Mouse (Mus musculus) MEL (cell line): Measurements from ENCODE around the gene Lipc. TPM values are rescaled to one million over a fixed set of nuclear protein-coding genes. Genes with fewer than 3 reads are reported as not detected.

Experiments used
- DNase-seq: peaks from one replicate; pipeline ENCODE4 v3.0.0; 2011; ENCODE audit warnings: low read depth, low spot score
- H3K27ac ChIP-seq: 2 replicates; pipeline ENCODE4 v1.5.1; 2012; ENCODE audit warnings: low read depth, mild to moderate bottlenecking, control low read depth, low read length, moderate library complexity; ENCODE audit not compliant: control insufficient read depth
- H3K27me3 ChIP-seq, 2 experiments: fragments of 150-350 bp in 1 of 2; sonication (generic) in 1 of 2; 2 replicates each; pipeline ENCODE4 v1.6.1; 2012; ENCODE audit warnings: low read length in 2 of 2, mild to moderate bottlenecking in 2 of 2, improper control_type of control experiment in 1 of 2, moderate library complexity in 1 of 2; ENCODE audit not compliant: insufficient read depth in 2 of 2, control insufficient read depth in 1 of 2
- H3K36me3 ChIP-seq, 2 experiments: 2 replicates each; pipeline ENCODE4 v1.6.1; 2012 to 2014; ENCODE audit warnings: low read length in 2 of 2, improper control_type of control experiment in 1 of 2, inconsistent platforms in 1 of 2, mild to moderate bottlenecking in 1 of 2; ENCODE audit not compliant: insufficient read depth in 2 of 2, control insufficient read depth in 1 of 2
- H3K4me1 ChIP-seq, 2 experiments: fragments of 150-350 bp in 1 of 2; sonication (generic) in 1 of 2; 2 replicates each; pipeline ENCODE4 v1.6.1; 2012; ENCODE audit warnings: low read length in 2 of 2, improper control_type of control experiment in 1 of 2, mild to moderate bottlenecking in 1 of 2; ENCODE audit not compliant: insufficient read depth in 2 of 2, control insufficient read depth in 1 of 2
- H3K4me3 ChIP-seq, 2 experiments: fragments of 150-350 bp in 1 of 2; sonication (generic) in 1 of 2; 2 replicates each; pipeline ENCODE4 v1.5.1; 2012; ENCODE audit warnings: low read depth in 2 of 2, low read length in 2 of 2, mild to moderate bottlenecking in 2 of 2, moderate library complexity in 2 of 2, control low read depth in 1 of 2, improper control_type of control experiment in 1 of 2; ENCODE audit not compliant: control insufficient read depth in 1 of 2, insufficient read depth in 1 of 2
- H3K79me2 ChIP-seq: 2 replicates; pipeline ENCODE4 v1.6.1; 2012; ENCODE audit warnings: mild to moderate bottlenecking, low read length, moderate library complexity; ENCODE audit not compliant: control insufficient read depth, poor library complexity, insufficient read depth
- H3K9ac ChIP-seq: 2 replicates; pipeline ENCODE4 v1.6.1; 2012; ENCODE audit warnings: low read depth, mild to moderate bottlenecking, control low read depth, low read length, moderate library complexity; ENCODE audit not compliant: control insufficient read depth, poor library complexity, severe bottlenecking
- H3K9me3 ChIP-seq: fragments of 150-350 bp; sonication (generic); replicated peaks from 2 replicates; pipeline ENCODE4 v1.6.1; 2012; ENCODE audit warnings: mild to moderate bottlenecking, low read length, improper control_type of control experiment, moderate library complexity; ENCODE audit not compliant: insufficient read depth
- BHLHE40 ChIP-seq: IDR thresholded peaks from 2 replicates; pipeline ENCODE4 v1.6.1; 2012; ENCODE audit warnings: low read depth, mild to moderate bottlenecking, inconsistent platforms, low read length, improper control_type of control experiment, borderline replicate concordance
- CTCF ChIP-seq, 3 experiments: IDR thresholded peaks in 2 of 3; conservative IDR thresholded peaks in 1 of 3; 2 replicates each; pipeline ENCODE4 v1.5.1; 2011 to 2012; ENCODE audit warnings: low read length in 3 of 3, low read depth in 2 of 3, mild to moderate bottlenecking in 2 of 3, improper control_type of control experiment in 1 of 3, inconsistent platforms in 1 of 3, mixed read lengths in 1 of 3, moderate library complexity in 1 of 3; ENCODE audit not compliant: control insufficient read depth in 1 of 3, insufficient read depth in 1 of 3, poor library complexity in 1 of 3, severe bottlenecking in 1 of 3
- EP300 ChIP-seq, 2 experiments: IDR thresholded peaks; 2 replicates each; pipeline ENCODE4 v1.6.1; 2011; ENCODE audit warnings: improper control_type of control experiment in 2 of 2, low read length in 2 of 2, low read depth in 1 of 2, mild to moderate bottlenecking in 1 of 2
- ETS1 ChIP-seq: IDR thresholded peaks from 2 replicates; pipeline ENCODE4 v1.6.1; 2012; ENCODE audit warnings: low read depth, mild to moderate bottlenecking, inconsistent platforms, low read length, improper control_type of control experiment, moderate library complexity
- GABPA ChIP-seq: IDR thresholded peaks from 2 replicates; pipeline ENCODE4 v1.6.1; 2012; ENCODE audit warnings: low read depth, mild to moderate bottlenecking, inconsistent platforms, low read length, improper control_type of control experiment, moderate library complexity
- MAX ChIP-seq: IDR thresholded peaks from 2 replicates; pipeline ENCODE4 v1.6.1; 2011; ENCODE audit warnings: low read length, improper control_type of control experiment
- MAZ ChIP-seq: IDR thresholded peaks from 2 replicates; pipeline ENCODE4 v1.6.1; 2012; ENCODE audit warnings: low read depth, mild to moderate bottlenecking, inconsistent platforms, low read length, improper control_type of control experiment
- MEF2A ChIP-seq: IDR thresholded peaks from 2 replicates; pipeline ENCODE4 v1.6.1; 2014; ENCODE audit warnings: low read depth, mild to moderate bottlenecking, inconsistent platforms, low read length, improper control_type of control experiment; ENCODE audit not compliant: poor library complexity, insufficient replicate concordance, severe bottlenecking; ENCODE audit errors: extremely low read depth
- MXI1 ChIP-seq: IDR thresholded peaks from 2 replicates; pipeline ENCODE4 v1.6.1; 2011; ENCODE audit warnings: mild to moderate bottlenecking, low read depth, low read length, improper control_type of control experiment
- MYB ChIP-seq: IDR thresholded peaks from 2 replicates; pipeline ENCODE4 v1.6.1; 2011; ENCODE audit warnings: mild to moderate bottlenecking, low read depth, low read length, improper control_type of control experiment
- MYC ChIP-seq: IDR thresholded peaks from 2 replicates; pipeline ENCODE4 v1.6.1; 2011; ENCODE audit warnings: low read depth, mild to moderate bottlenecking, low read length, improper control_type of control experiment, moderate library complexity
- NELFE ChIP-seq: IDR thresholded peaks from 2 replicates; pipeline ENCODE4 v1.6.1; 2011; ENCODE audit warnings: low read depth, low read length, improper control_type of control experiment
- POLR2A ChIP-seq, 2 experiments: IDR thresholded peaks; 2 replicates each; pipeline ENCODE4 v1.6.1; 2011 to 2012; ENCODE audit warnings: low read length in 2 of 2, mild to moderate bottlenecking in 2 of 2, control low read depth in 1 of 2, improper control_type of control experiment in 1 of 2, low read depth in 1 of 2, moderate library complexity in 1 of 2; ENCODE audit not compliant: control insufficient read depth in 1 of 2, insufficient read depth in 1 of 2, poor library complexity in 1 of 2
- POLR2AphosphoS2 ChIP-seq: IDR thresholded peaks from 2 replicates; pipeline ENCODE4 v1.6.1; 2011; ENCODE audit warnings: low read length, improper control_type of control experiment
- RAD21 ChIP-seq: IDR thresholded peaks from 2 replicates; pipeline ENCODE4 v1.6.1; 2011; ENCODE audit warnings: mild to moderate bottlenecking, low read depth, low read length, improper control_type of control experiment
- SMC3 ChIP-seq: IDR thresholded peaks from 2 replicates; pipeline ENCODE4 v1.6.1; 2011; ENCODE audit warnings: low read depth, low read length, improper control_type of control experiment
- TAL1 ChIP-seq: IDR thresholded peaks from 2 replicates; pipeline ENCODE4 v1.6.1; 2012; ENCODE audit warnings: mild to moderate bottlenecking, inconsistent platforms, low read length, moderate library complexity, mixed read lengths
- USF1 ChIP-seq: IDR thresholded peaks from 2 replicates; pipeline ENCODE4 v1.6.1; 2014; ENCODE audit warnings: low read depth, mild to moderate bottlenecking, inconsistent platforms, low read length, improper control_type of control experiment, moderate library complexity
- USF2 ChIP-seq, 2 experiments: IDR thresholded peaks; 2 replicates each; pipeline ENCODE4 v1.6.1; 2011 to 2012; ENCODE audit warnings: improper control_type of control experiment in 2 of 2, low read length in 2 of 2, borderline replicate concordance in 1 of 2, inconsistent platforms in 1 of 2, low read depth in 1 of 2, mild to moderate bottlenecking in 1 of 2; ENCODE audit not compliant: insufficient read depth in 1 of 2
- ZKSCAN1 ChIP-seq: IDR thresholded peaks from 2 replicates; pipeline ENCODE4 v1.6.1; 2012; ENCODE audit warnings: low read depth, mild to moderate bottlenecking, inconsistent platforms, low read length, improper control_type of control experiment, moderate library complexity
- polyA plus RNA-seq, 2 experiments: library from polyadenylated mRNA; stranded (reverse) in 1 of 2; unstranded in 1 of 2; fragments of >175 nt in 1 of 2; fragments of >200 nt in 1 of 2; gene quantifications; 2 replicates each; pipeline versions ENCODE4 v1.2.1 to v1.2.4; 2012; ENCODE audit warnings: low replicate concordance in 2 of 2, low read depth in 1 of 2; ENCODE audit not compliant: insufficient read length in 2 of 2, insufficient read depth in 1 of 2, missing spikeins in 1 of 2
- total RNA-seq: library from RNA; depleted of rRNA; stranded (reverse); fragments of 300-350 nt; gene quantifications from 2 replicates; pipeline ENCODE4 v1.2.3, GENCODE M21; 2012

Gene Lipc
- total and polyA plus RNA-seq, 3 experiments: 0.07 TPM; not detected in 2

- Histone ChIP-seq H3K36me3 (no peaks in the 10 kb centered on the region), H3K9me3 (no peaks in the 10 kb centered on the region), H3K9ac (no peak overlapping the region), H3K4me1 (no peaks in the 10 kb centered on the region), H3K4me3 (no peak overlapping the region), H3K27ac (no peak overlapping the region), H3K79me2 (no peaks in the 10 kb centered on the region), H3K27me3 (no peaks in the 10 kb centered on the region)
- DNase-seq: no peak
- TF ChIP-seq ETS1: no peak
- TF ChIP-seq MAX: no peak
- TF ChIP-seq USF1: no peak
- no peak for TF ChIP-seq EP300 (IDR thresholded peaks at IDR 0.05; ENCODE audit: low read depth in 1 of 2, low read length in 2 of 2)
- TF ChIP-seq MYB: no peak
- no peak for TF ChIP-seq POLR2A (IDR thresholded peaks at IDR 0.05; ENCODE audit: control insufficient read depth in 1 of 2, insufficient read depth in 1 of 2, low read depth in 1 of 2, low read length in 2 of 2, poor library complexity in 1 of 2)
- no peak for TF ChIP-seq USF2 (IDR thresholded peaks at IDR 0.05; ENCODE audit: borderline replicate concordance in 1 of 2, insufficient read depth in 1 of 2, low read depth in 1 of 2, low read length in 2 of 2)
- TF ChIP-seq POLR2AphosphoS2: no peak
- no peak for TF ChIP-seq NELFE
- TF ChIP-seq MAZ: no peak
- no peak for TF ChIP-seq TAL1
- TF ChIP-seq MEF2A: no peak
- TF ChIP-seq GABPA: no peak
Observed at GRCm38 (mm10) chr9:70963461-70963891, 11.4 kb upstream of the Lipc start.

- Histone ChIP-seq H3K27me3 (no peaks in the 10 kb centered on the region), H3K79me2 (no peaks in the 10 kb centered on the region), H3K27ac (no peak overlapping the region), H3K9ac (no peak overlapping the region), H3K36me3 (no peaks in the 10 kb centered on the region), H3K9me3 (no peaks in the 10 kb centered on the region), H3K4me1 (no peaks in the 10 kb centered on the region), H3K4me3 (no peak overlapping the region)
- TF ChIP-seq MYB (no peak), CTCF (IDR thresholded peaks at IDR 0.05 in 2 of 3, conservative IDR thresholded peaks at IDR 0.05 in 1 of 3; ENCODE audit: control insufficient read depth in 1 of 3, insufficient read depth in 1 of 3, low read depth in 2 of 3, low read length in 3 of 3, poor library complexity in 1 of 3, severe bottlenecking in 1 of 3) (peak in 2 of 3 experiments; percentile 9 to 18; a peak in 2 of 6 replicates), RAD21 (peak; percentile 17), SMC3 (0 out of 2 replicates have a peak, but pooled peaks have one; percentile 21), USF2 (IDR thresholded peaks at IDR 0.05; ENCODE audit: borderline replicate concordance in 1 of 2, insufficient read depth in 1 of 2, low read depth in 1 of 2, low read length in 2 of 2) (no peak), ZKSCAN1 (no peak), BHLHE40 (no peak), MXI1 (no peak), MYC (no peak)
- DNase-seq: no peak
Observed at GRCm38 (mm10) chr9:70962781-70963455, 10.9 kb upstream of the Lipc start.
